Mouse (Mus musculus): ENCODE measurements around the gene 2310022B05Rik. TPM values are rescaled to one million over a fixed set of nuclear protein-coding genes. Genes with fewer than 3 reads are reported as not detected.

2310022B05Rik gene
- total and polyA plus RNA-seq, 3 experiments = 6.2 to 27.0 TPM; not detected in 1

DNA sequence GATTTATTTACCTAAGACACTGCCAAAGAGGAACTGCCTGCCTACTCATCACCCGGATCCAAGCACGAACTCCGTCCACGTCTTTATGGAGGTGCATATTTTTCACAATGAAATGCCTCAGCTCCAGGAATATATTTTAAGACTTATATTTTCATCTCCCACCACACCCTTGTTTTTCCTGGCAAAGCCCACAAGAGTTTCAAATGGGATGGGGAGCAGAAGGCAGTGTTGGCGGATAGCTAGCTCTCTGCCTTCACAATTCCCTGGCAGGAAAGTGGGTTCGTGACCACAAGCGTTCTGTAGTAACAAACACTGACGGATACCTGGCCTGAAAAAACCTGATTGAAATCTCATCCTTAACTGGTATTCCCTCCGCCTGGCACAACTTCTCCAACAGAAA lies 1.4 kb downstream of the 2310022B05Rik start:
- no peaks in the 10 kb centered on the region for H3K27me3 ChIP-seq (ENCODE audit: control insufficient read depth in 1 of 2, insufficient read depth in 2 of 2, low read length in 2 of 2)
- peaks cover 0 to 22% of the 10 kb centered on the region in 2 experiments; a peak in 2 of 4 replicates for H3K36me3 ChIP-seq (ENCODE audit: control insufficient read depth in 1 of 2, insufficient read depth in 2 of 2, low read length in 2 of 2)
- peaks cover 4 to 23% of the 10 kb centered on the region in 2 experiments for H3K4me1 ChIP-seq (ENCODE audit: control insufficient read depth in 1 of 2, insufficient read depth in 2 of 2, low read length in 2 of 2)
- peak; percentile 30 for DNase-seq (ENCODE audit: low read depth, low spot score)
- H3K79me2 ChIP-seq (ENCODE audit: control insufficient read depth, insufficient read depth, low read length, poor library complexity) = peaks cover 3% of the 10 kb centered on the region
- no peaks in the 10 kb centered on the region for H3K9me3 ChIP-seq (replicated peaks; ENCODE audit: insufficient read depth, low read length)
- peak overlapping the region; percentile 96 for H3K9ac ChIP-seq (ENCODE audit: control insufficient read depth, low read depth, low read length, poor library complexity, severe bottlenecking)
- H3K27ac ChIP-seq (ENCODE audit: control insufficient read depth, low read depth, low read length) = no peak overlapping the region
- H3K4me3 ChIP-seq (ENCODE audit: control insufficient read depth in 1 of 2, insufficient read depth in 1 of 2, low read depth in 2 of 2, low read length in 2 of 2) = peak overlapping the region; percentile 87 to 95
- TF ChIP-seq MXI1 (IDR thresholded peaks at IDR 0.05; ENCODE audit: low read depth, low read length) (0 out of 2 replicates have a peak, but pooled peaks have one; percentile 32), CHD1 (IDR thresholded peaks at IDR 0.05; ENCODE audit: low read depth, low read length) (no peak)

DNA sequence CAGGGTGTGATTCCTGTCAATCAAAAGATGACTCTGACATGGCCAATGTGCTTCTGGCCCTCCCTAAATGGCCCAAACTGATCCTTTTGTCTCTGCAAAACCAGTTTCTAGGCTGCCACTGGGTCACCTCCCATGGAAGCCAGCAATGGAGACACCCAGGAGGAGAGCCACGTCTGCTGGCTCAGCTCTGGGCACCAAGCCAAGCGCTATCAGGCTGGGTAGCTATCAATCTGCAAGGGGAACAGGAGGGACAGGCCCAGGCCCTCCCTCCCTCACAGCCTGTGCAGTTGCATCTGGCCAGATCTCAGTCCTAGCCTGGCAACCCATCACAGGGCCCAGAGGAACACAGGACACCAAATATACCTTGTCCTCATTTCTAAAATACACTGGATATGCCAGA lies 4.8 kb downstream of the 2310022B05Rik start:
- H3K27me3 ChIP-seq (ENCODE audit: control insufficient read depth in 1 of 2, insufficient read depth in 2 of 2, low read length in 2 of 2) = no peaks in the 10 kb centered on the region
- no peak for TF ChIP-seq POLR2AphosphoS2 (IDR thresholded peaks at IDR 0.05; ENCODE audit: low read length)
- peak; percentile 75 for TF ChIP-seq GATA1 (IDR thresholded peaks at IDR 0.05; ENCODE audit: low read depth, low read length)
- TF ChIP-seq JUND (IDR thresholded peaks at IDR 0.05; ENCODE audit: low read depth, low read length) = no peak
- 0 out of 2 replicates have a peak, but pooled peaks have one; percentile 9 for TF ChIP-seq ZMIZ1 (IDR thresholded peaks at IDR 0.05; ENCODE audit: low read depth, low read length)
- peak; percentile 76 for TF ChIP-seq TCF12 (IDR thresholded peaks at IDR 0.05; ENCODE audit: low read depth, low read length)
- TF ChIP-seq RCOR1 (IDR thresholded peaks at IDR 0.05; ENCODE audit: low read depth, low read length) = peak; percentile 69
- TF ChIP-seq SIN3A (IDR thresholded peaks at IDR 0.05; ENCODE audit: low read length) = peak; percentile 23; the same call in 1 of the 2 replicates
- TF ChIP-seq POLR2A (IDR thresholded peaks at IDR 0.05; ENCODE audit: control insufficient read depth in 1 of 2, insufficient read depth in 1 of 2, low read depth in 1 of 2, low read length in 2 of 2, poor library complexity in 1 of 2) = no peak
- TF ChIP-seq EP300 (IDR thresholded peaks at IDR 0.05; ENCODE audit: low read depth in 1 of 2, low read length in 2 of 2) = peak; percentile 54 to 63; a peak in 3 of 4 replicates
- peak; percentile 34 for TF ChIP-seq TAL1 (IDR thresholded peaks at IDR 0.05; ENCODE audit: low read length)
- peak; percentile 76 for TF ChIP-seq MAFK (IDR thresholded peaks at IDR 0.05; ENCODE audit: borderline replicate concordance, low read depth, low read length)
- peak; percentile 73 for TF ChIP-seq ETS1 (IDR thresholded peaks at IDR 0.05; ENCODE audit: low read depth, low read length)
- peak; percentile 10 for TF ChIP-seq MXI1 (IDR thresholded peaks at IDR 0.05; ENCODE audit: low read depth, low read length)
- TF ChIP-seq POLR2AphosphoS5 (IDR thresholded peaks at IDR 0.05; ENCODE audit: borderline replicate concordance, low read depth, low read length) = no peak
- TF ChIP-seq HCFC1 (IDR thresholded peaks at IDR 0.05; ENCODE audit: low read depth, low read length) = no peak
- peak; percentile 44; the same call in 1 of the 2 replicates for TF ChIP-seq MAZ (IDR thresholded peaks at IDR 0.05; ENCODE audit: low read depth, low read length)
- TF ChIP-seq USF1 (IDR thresholded peaks at IDR 0.05; ENCODE audit: low read depth, low read length) = no peak
- H3K79me2 ChIP-seq (ENCODE audit: control insufficient read depth, insufficient read depth, low read length, poor library complexity) = peaks cover 3% of the 10 kb centered on the region
- H3K9ac ChIP-seq (ENCODE audit: control insufficient read depth, low read depth, low read length, poor library complexity, severe bottlenecking) = peak overlapping the region; percentile 51
- DNase-seq (ENCODE audit: low read depth, low spot score) = peak; percentile 89
- no peaks in the 10 kb centered on the region for H3K9me3 ChIP-seq (replicated peaks; ENCODE audit: insufficient read depth, low read length)
- peak overlapping the region; percentile 89 for H3K27ac ChIP-seq (ENCODE audit: control insufficient read depth, low read depth, low read length)
- H3K4me1 ChIP-seq (ENCODE audit: control insufficient read depth in 1 of 2, insufficient read depth in 2 of 2, low read length in 2 of 2) = peaks cover 4 to 23% of the 10 kb centered on the region in 2 experiments
- H3K4me3 ChIP-seq (ENCODE audit: control insufficient read depth in 1 of 2, insufficient read depth in 1 of 2, low read depth in 2 of 2, low read length in 2 of 2) = peak overlapping the region; percentile 31 to 32
- H3K36me3 ChIP-seq (ENCODE audit: control insufficient read depth in 1 of 2, insufficient read depth in 2 of 2, low read length in 2 of 2) = peaks cover 0 to 22% of the 10 kb centered on the region in 2 experiments; a peak in 2 of 4 replicates

Measured in MEL (cell line).